Mouse (Mus musculus): Measurements from ENCODE around the gene Adipor2. TPM values are rescaled to one million over a fixed set of nuclear protein-coding genes. Genes with fewer than 3 reads are reported as not detected.

The Adipor2 gene
- polyA plus RNA-seq, 1 experiment = 111 TPM

DNA sequence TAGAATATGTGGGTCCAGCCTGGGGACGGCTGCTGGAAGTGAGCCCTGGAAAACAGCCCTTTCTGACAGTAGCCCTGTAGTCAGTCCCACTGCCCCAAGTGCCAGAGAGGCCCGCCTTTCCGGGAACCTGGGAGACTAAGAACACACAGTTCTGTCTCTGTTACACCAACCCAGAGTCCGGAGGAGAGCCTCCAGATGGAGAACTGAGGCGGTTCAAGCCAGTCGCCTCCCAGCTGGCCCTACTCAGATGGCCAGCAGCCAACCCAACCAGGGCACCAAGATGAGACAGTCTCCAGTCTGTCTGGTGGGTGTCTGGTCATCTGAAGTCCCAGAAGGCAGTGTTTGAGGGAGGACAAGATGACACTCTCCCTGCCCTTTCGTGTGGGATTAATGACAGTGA, 95.8 kb downstream of the Adipor2 start:
- Histone ChIP-seq H3K36me3 (ENCODE audit: control insufficient read depth, insufficient read depth, low read length, poor library complexity, severe bottlenecking) (no peaks in the 10 kb centered on the region), H3K9ac (ENCODE audit: low read depth, poor library complexity, severe bottlenecking) (no peak overlapping the region), H3K27me3 (ENCODE audit: control insufficient read depth, insufficient read depth, low read length, poor library complexity, severe bottlenecking) (no peaks in the 10 kb centered on the region), H3K27ac (ENCODE audit: insufficient read depth, low read length) (no peak overlapping the region), H3K4me1 (ENCODE audit: control insufficient read depth, insufficient read depth, low read length) (peaks cover 16% of the 10 kb centered on the region), H3K9me3 (replicated peaks; ENCODE audit: control insufficient read depth, insufficient read depth, low read length, poor library complexity, severe bottlenecking) (no peaks in the 10 kb centered on the region), H3K4me3 (ENCODE audit: low read depth, low read length) (no peak overlapping the region)
- TF ChIP-seq EP300 (IDR thresholded peaks at IDR 0.05; ENCODE audit: insufficient read depth, low read depth, low read length) (no peak), POLR2A (IDR thresholded peaks at IDR 0.05; ENCODE audit: insufficient read depth, low read length) (no peak), CTCF (IDR thresholded peaks at IDR 0.05; ENCODE audit: low read depth, low read length) (no peak)

DNA sequence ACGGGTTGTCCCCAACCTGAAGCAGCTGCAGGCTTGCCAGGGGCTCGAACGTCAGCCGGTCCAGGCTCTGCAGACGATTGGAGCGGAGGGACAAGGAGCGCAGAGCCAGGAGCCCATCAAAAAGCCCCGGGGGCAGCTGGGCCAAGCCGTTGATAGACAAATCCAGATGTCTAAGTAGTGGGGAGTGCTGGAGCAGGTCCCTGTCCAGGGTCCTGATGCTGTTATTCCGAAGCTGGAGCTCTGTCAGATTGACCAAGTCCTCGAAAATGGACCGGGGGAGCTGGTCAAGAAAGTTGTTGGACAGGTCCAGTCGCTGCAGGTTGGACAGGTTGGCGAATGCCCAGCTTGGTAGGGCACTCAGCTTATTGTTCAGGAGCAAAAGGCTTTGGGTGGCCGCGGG, 97.0 kb downstream of the Adipor2 start:
- Histone ChIP-seq H3K36me3 (ENCODE audit: control insufficient read depth, insufficient read depth, low read length, poor library complexity, severe bottlenecking) (no peaks in the 10 kb centered on the region), H3K9me3 (replicated peaks; ENCODE audit: control insufficient read depth, insufficient read depth, low read length, poor library complexity, severe bottlenecking) (no peaks in the 10 kb centered on the region), H3K9ac (ENCODE audit: low read depth, poor library complexity, severe bottlenecking) (no peak overlapping the region), H3K4me3 (ENCODE audit: low read depth, low read length) (no peak overlapping the region), H3K4me1 (ENCODE audit: control insufficient read depth, insufficient read depth, low read length) (peaks cover 7% of the 10 kb centered on the region), H3K27ac (ENCODE audit: insufficient read depth, low read length) (no peak overlapping the region), H3K27me3 (ENCODE audit: control insufficient read depth, insufficient read depth, low read length, poor library complexity, severe bottlenecking) (no peaks in the 10 kb centered on the region)
- TF ChIP-seq CTCF (IDR thresholded peaks at IDR 0.05; ENCODE audit: low read depth, low read length) (no peak), POLR2A (IDR thresholded peaks at IDR 0.05; ENCODE audit: insufficient read depth, low read length) (no peak), EP300 (IDR thresholded peaks at IDR 0.05; ENCODE audit: insufficient read depth, low read depth, low read length) (no peak)

DNA sequence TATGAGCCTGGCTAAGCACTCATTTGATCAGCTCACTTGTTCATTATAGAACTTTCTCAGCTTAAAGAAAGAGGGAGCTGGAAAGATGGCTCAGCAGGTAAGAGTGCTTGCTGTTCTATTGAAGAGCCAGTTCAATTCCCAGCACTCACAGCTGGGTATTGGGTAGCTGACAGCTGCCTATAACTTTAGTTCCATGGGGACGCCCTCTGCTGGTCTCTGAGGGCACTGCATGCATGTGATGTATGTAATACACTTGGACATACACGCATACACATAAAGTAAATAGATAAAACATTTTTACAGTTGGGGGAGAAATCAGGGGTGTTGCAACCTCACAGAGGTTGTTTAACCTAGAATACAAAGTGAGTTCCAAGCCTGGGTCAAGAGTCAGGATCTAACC, 98.1 kb downstream of the Adipor2 start:
- no peak for TF ChIP-seq EP300 (IDR thresholded peaks at IDR 0.05; ENCODE audit: insufficient read depth, low read depth, low read length)
- TF ChIP-seq POLR2A (IDR thresholded peaks at IDR 0.05; ENCODE audit: insufficient read depth, low read length) = no peak
- peak; percentile 12 for TF ChIP-seq CTCF (IDR thresholded peaks at IDR 0.05; ENCODE audit: low read depth, low read length)
- Histone ChIP-seq H3K9ac (ENCODE audit: low read depth, poor library complexity, severe bottlenecking) (no peak overlapping the region), H3K4me3 (ENCODE audit: low read depth, low read length) (no peak overlapping the region), H3K4me1 (ENCODE audit: control insufficient read depth, insufficient read depth, low read length) (peaks cover 4% of the 10 kb centered on the region), H3K36me3 (ENCODE audit: control insufficient read depth, insufficient read depth, low read length, poor library complexity, severe bottlenecking) (no peaks in the 10 kb centered on the region), H3K27me3 (ENCODE audit: control insufficient read depth, insufficient read depth, low read length, poor library complexity, severe bottlenecking) (no peaks in the 10 kb centered on the region), H3K27ac (ENCODE audit: insufficient read depth, low read length) (no peak overlapping the region), H3K9me3 (replicated peaks; ENCODE audit: control insufficient read depth, insufficient read depth, low read length, poor library complexity, severe bottlenecking) (no peaks in the 10 kb centered on the region)

DNA sequence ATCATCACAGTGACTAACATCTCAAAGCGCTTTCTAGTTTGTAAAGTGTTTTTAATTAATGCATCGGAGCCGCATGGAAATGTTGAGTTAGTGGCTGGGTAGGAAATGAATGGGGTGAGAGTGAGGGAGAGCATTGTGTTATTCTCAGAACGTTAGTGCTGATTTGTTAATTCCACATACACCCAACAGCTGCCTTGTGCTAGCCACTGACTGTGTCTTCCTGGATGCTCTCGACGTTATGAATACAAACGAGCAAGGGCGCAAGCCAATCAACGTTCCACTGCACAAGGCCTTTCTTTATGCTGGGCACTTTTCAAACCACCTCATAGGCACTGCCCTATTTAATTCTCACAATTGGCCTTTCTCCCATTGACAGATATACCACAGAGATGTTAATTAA, 98.8 kb downstream of the Adipor2 start:
- H3K27ac ChIP-seq (ENCODE audit: insufficient read depth, low read length) = no peak overlapping the region
- no peaks in the 10 kb centered on the region for H3K36me3 ChIP-seq (ENCODE audit: control insufficient read depth, insufficient read depth, low read length, poor library complexity, severe bottlenecking)
- no peaks in the 10 kb centered on the region for H3K4me1 ChIP-seq (ENCODE audit: control insufficient read depth, insufficient read depth, low read length)
- TF ChIP-seq EP300 (IDR thresholded peaks at IDR 0.05; ENCODE audit: insufficient read depth, low read depth, low read length) (no peak), CTCF (IDR thresholded peaks at IDR 0.05; ENCODE audit: low read depth, low read length) (no peak), POLR2A (IDR thresholded peaks at IDR 0.05; ENCODE audit: insufficient read depth, low read length) (no peak)
- H3K27me3 ChIP-seq (ENCODE audit: control insufficient read depth, insufficient read depth, low read length, poor library complexity, severe bottlenecking) = no peaks in the 10 kb centered on the region
- H3K4me3 ChIP-seq (ENCODE audit: low read depth, low read length) = no peak overlapping the region
- no peaks in the 10 kb centered on the region for H3K9me3 ChIP-seq (replicated peaks; ENCODE audit: control insufficient read depth, insufficient read depth, low read length, poor library complexity, severe bottlenecking)
- H3K9ac ChIP-seq (ENCODE audit: low read depth, poor library complexity, severe bottlenecking) = no peak overlapping the region

DNA sequence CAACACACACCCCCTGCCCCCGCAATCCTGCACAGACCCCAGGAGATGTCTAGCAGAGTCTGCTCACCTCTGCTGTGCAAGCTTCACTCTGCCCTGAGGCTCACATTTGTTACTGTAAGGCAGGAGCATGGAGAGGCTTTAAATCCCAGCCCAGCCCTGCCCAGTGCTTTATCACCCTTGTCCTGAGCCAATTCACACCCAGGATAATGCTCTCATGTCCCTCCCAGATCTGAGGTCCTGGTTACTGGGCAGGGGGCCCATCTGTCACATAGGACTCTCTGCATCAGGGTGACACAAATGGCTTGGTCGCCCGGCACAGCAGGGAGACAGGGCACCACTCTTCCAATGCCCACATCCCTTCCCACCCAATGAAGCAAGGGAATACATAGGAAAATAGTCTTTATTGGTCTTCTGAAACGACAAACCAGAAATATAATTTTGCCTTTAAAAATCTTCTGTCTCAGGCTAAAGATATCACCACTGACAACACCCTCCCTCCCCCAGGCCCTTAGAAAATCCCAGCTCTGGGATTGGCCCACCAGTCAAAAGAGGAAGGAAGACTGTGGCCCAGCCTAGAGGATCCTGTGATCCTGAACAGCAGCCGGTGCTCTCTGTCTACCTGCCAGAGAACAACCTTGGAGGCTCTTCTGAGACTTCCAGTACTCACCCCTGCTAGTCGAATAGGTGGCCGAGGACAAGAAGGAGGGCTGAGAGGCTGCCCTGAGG, 102.6 kb downstream of the Adipor2 start:
- TF ChIP-seq EP300 (IDR thresholded peaks at IDR 0.05; ENCODE audit: insufficient read depth, low read depth, low read length) (no peak), POLR2A (IDR thresholded peaks at IDR 0.05; ENCODE audit: insufficient read depth, low read length) (no peak), CTCF (IDR thresholded peaks at IDR 0.05; ENCODE audit: low read depth, low read length) (no peak)
- Histone ChIP-seq H3K27me3 (ENCODE audit: control insufficient read depth, insufficient read depth, low read length, poor library complexity, severe bottlenecking) (no peaks in the 10 kb centered on the region), H3K9ac (ENCODE audit: low read depth, poor library complexity, severe bottlenecking) (no peak overlapping the region), H3K4me1 (ENCODE audit: control insufficient read depth, insufficient read depth, low read length) (no peaks in the 10 kb centered on the region), H3K36me3 (ENCODE audit: control insufficient read depth, insufficient read depth, low read length, poor library complexity, severe bottlenecking) (no peaks in the 10 kb centered on the region), H3K4me3 (ENCODE audit: low read depth, low read length) (no peak overlapping the region), H3K27ac (ENCODE audit: insufficient read depth, low read length) (no peak overlapping the region), H3K9me3 (replicated peaks; ENCODE audit: control insufficient read depth, insufficient read depth, low read length, poor library complexity, severe bottlenecking) (no peaks in the 10 kb centered on the region)

DNA sequence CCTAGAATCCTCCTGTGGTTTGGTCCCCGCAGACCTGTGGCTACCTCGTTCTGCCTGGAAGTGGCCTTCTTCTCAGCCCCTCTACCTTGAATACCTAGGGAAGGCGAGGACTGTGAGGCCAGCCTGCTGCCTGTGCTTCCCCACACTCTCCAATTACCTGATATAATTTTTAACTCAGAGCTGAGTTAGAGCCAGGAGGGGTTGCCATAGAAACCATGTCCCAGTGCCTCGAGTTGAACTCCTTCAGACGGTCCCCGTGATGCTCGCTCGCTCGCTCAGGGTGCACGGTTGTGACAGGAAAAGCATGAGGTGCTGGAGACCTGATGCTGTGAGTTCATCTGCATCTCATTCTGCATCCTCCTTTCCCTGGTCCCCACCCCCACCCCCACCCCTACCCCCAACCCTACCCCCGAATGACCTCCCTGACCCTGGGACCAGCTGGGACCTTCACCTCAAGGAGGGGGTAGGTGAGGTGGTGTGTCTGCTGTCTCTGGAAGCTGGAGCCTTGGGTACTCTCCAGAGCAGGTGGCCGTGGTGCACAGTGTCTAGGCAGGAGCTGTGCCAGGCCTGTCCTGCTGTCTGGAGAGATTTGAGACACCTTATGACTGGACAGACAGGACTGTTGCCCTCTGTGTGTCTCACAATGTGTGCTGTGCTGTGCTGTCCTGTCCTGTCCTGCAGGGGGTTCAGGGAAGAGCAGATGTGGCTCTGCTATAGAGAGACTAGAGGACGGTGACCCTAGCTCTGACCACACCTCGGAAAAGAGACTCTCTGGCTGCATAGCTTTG, 103.7 kb downstream of the Adipor2 start:
- Histone ChIP-seq H3K4me3 (ENCODE audit: low read depth, low read length) (no peak overlapping the region), H3K4me1 (ENCODE audit: control insufficient read depth, insufficient read depth, low read length) (no peaks in the 10 kb centered on the region), H3K36me3 (ENCODE audit: control insufficient read depth, insufficient read depth, low read length, poor library complexity, severe bottlenecking) (no peaks in the 10 kb centered on the region), H3K27ac (ENCODE audit: insufficient read depth, low read length) (no peak overlapping the region), H3K9ac (ENCODE audit: low read depth, poor library complexity, severe bottlenecking) (no peak overlapping the region), H3K9me3 (replicated peaks; ENCODE audit: control insufficient read depth, insufficient read depth, low read length, poor library complexity, severe bottlenecking) (no peaks in the 10 kb centered on the region), H3K27me3 (ENCODE audit: control insufficient read depth, insufficient read depth, low read length, poor library complexity, severe bottlenecking) (no peaks in the 10 kb centered on the region)
- no peak for TF ChIP-seq POLR2A (IDR thresholded peaks at IDR 0.05; ENCODE audit: insufficient read depth, low read length)
- TF ChIP-seq EP300 (IDR thresholded peaks at IDR 0.05; ENCODE audit: insufficient read depth, low read depth, low read length) = no peak
- TF ChIP-seq CTCF (IDR thresholded peaks at IDR 0.05; ENCODE audit: low read depth, low read length) = no peak
